Mouse (Mus musculus): ENCODE results near the gene Dync1li2.

- TF ChIP-seq POLR2AphosphoS2 (IDR thresholded peaks at IDR 0.05; ENCODE audit: insufficient read length, low read depth) (no peak), TCF12 (IDR thresholded peaks at IDR 0.05; ENCODE audit: insufficient read depth, poor library complexity, severe bottlenecking) (no peak), POLR2A (IDR thresholded peaks at IDR 0.05; ENCODE audit: insufficient read length, low read depth) (no peak), USF1 (IDR thresholded peaks at IDR 0.05; ENCODE audit: low read depth) (no peak), MYOG (IDR thresholded peaks at IDR 0.05; ENCODE audit: control insufficient read depth in 1 of 3, insufficient read depth in 1 of 3, insufficient read length in 2 of 3, low read depth in 2 of 3) (no peak), E2F4 (IDR thresholded peaks at IDR 0.05; ENCODE audit: insufficient read depth) (no peak), SRF (IDR thresholded peaks at IDR 0.05; ENCODE audit: control insufficient read depth, insufficient read length, low read depth) (no peak), CEBPB (IDR thresholded peaks at IDR 0.05; ENCODE audit: insufficient read depth, poor library complexity, severe bottlenecking) (no peak), MYOD1 (IDR thresholded peaks at IDR 0.05; ENCODE audit: control insufficient read depth in 1 of 3, insufficient read length in 2 of 3, low read depth in 2 of 3) (no peak), MAX (IDR thresholded peaks at IDR 0.05; ENCODE audit: low read depth) (no peak), REST (IDR thresholded peaks at IDR 0.05; ENCODE audit: insufficient read depth, insufficient read length) (no peak)
Observed at GRCm38 (mm10) chr8:104374864-104375846, 67.7 kb downstream of the Dync1li2 start.

Data from myocyte (in vitro differentiated cells).